In genomic region chr10:69321519-69322035, GRCm38 (mm10) we compare ENCODE assay signal across 8 mouse cellular contexts. TPM values are rescaled to one million over a fixed set of nuclear protein-coding genes. Genes with fewer than 3 reads are reported as not detected.
DNase-seq lines count a peak whose midpoint lies in the region; ATAC-seq lines count a peak whose summit lies in the region.

No protein-coding gene starts in this region.

- 0 out of 2 replicates have a peak overlapping the region, but pooled peaks have one; percentile 15 for H3K4me3 ChIP-seq in embryonic facial prominence, embryonic 15.5 days (replicated peaks)
- peak overlapping the region; percentile 45 for H3K4me3 ChIP-seq in intestine, embryonic 16.5 days (ENCODE audit: low read length)
- H3K4me3 ChIP-seq in liver, embryonic 15.5 days (replicated peaks), result peak overlapping the region; percentile 23

- peak; percentile 38 for DNase-seq in kidney, adult 11 months
- no peak for DNase-seq in kidney, postnatal 10 days
- no peak for DNase-seq in layer of hippocampus, adult 9-10 months (ENCODE audit: low spot score)
- DNase-seq in left cerebral cortex, postnatal 4 days, result no peak
- no peak for DNase-seq in frontal cortex, postnatal 36 days (ENCODE audit: low spot score in 2 of 2)

- intact Hi-C loops in left cerebral cortex, postnatal 4 days (cut with DNase I), result loop anchor here (5.0 kb wide), 1 partner anchor 419 kb away; no protein-coding TSS in a partner anchor

- H3K27me3 ChIP-seq in embryonic facial prominence, embryonic 15.5 days, result no peaks in the 10 kb centered on the region
- no peaks in the 10 kb centered on the region for H3K27me3 ChIP-seq in intestine, embryonic 16.5 days (replicated peaks; ENCODE audit: control insufficient read depth, insufficient read depth, low read length)
- no peaks in the 10 kb centered on the region for H3K27me3 ChIP-seq in liver, embryonic 15.5 days

- no peak for ATAC-seq in embryonic facial prominence, embryonic 15.5 days (ENCODE audit: insufficient number of reproducible peaks, low FRiP score, low TSS enrichment, low read depth)
- ATAC-seq in intestine, embryonic 16.5 days, result peak; percentile 92
- peak; percentile 52; the same call in 1 of the 2 replicates for ATAC-seq in liver, embryonic 15.5 days (ENCODE audit: insufficient read depth)

- H3K4me1 ChIP-seq in embryonic facial prominence, embryonic 15.5 days, result peaks cover 13% of the 10 kb centered on the region; the same call in 1 of the 2 replicates
- peaks cover 7% of the 10 kb centered on the region; the same call in 1 of the 2 replicates for H3K4me1 ChIP-seq in intestine, embryonic 16.5 days (ENCODE audit: control insufficient read depth, insufficient read depth, low read length)
- no peaks in the 10 kb centered on the region for H3K4me1 ChIP-seq in liver, embryonic 15.5 days (replicated peaks)

- WGBS in embryonic facial prominence, embryonic 15.5 days, result 43% methylated on average over 15 of the region's 15 CpGs
- WGBS in intestine, embryonic 16.5 days, result 32% methylated on average over 15 of the region's 15 CpGs
- 42% methylated on average over 15 of the region's 15 CpGs for WGBS in liver, embryonic 15.5 days (ENCODE audit: insufficient replicate concordance)

- no peaks in the 10 kb centered on the region for H3K36me3 ChIP-seq in embryonic facial prominence, embryonic 15.5 days
- H3K36me3 ChIP-seq in intestine, embryonic 16.5 days (ENCODE audit: control insufficient read depth, insufficient read depth, low read length), result no peaks in the 10 kb centered on the region
- H3K36me3 ChIP-seq in liver, embryonic 15.5 days (replicated peaks), result no peaks in the 10 kb centered on the region

- no peaks in the 10 kb centered on the region for H3K9me3 ChIP-seq in embryonic facial prominence, embryonic 15.5 days (replicated peaks)
- H3K9me3 ChIP-seq in intestine, embryonic 16.5 days (ENCODE audit: control insufficient read depth, low read length), result no peaks in the 10 kb centered on the region
- no peaks in the 10 kb centered on the region for H3K9me3 ChIP-seq in liver, embryonic 15.5 days (replicated peaks)

- peak overlapping the region; percentile 33 for H3K4me2 ChIP-seq in embryonic facial prominence, embryonic 15.5 days (replicated peaks)
- peak overlapping the region; percentile 62 for H3K4me2 ChIP-seq in intestine, embryonic 16.5 days (ENCODE audit: low read depth, low read length)
- peak overlapping the region; percentile 43 for H3K4me2 ChIP-seq in liver, embryonic 15.5 days

- no peak overlapping the region for H3K9ac ChIP-seq in embryonic facial prominence, embryonic 15.5 days
- H3K9ac ChIP-seq in intestine, embryonic 16.5 days (ENCODE audit: low read depth, low read length), result no peak overlapping the region
- H3K9ac ChIP-seq in liver, embryonic 15.5 days, result no peak overlapping the region

- no peak overlapping the region for H3K27ac ChIP-seq in embryonic facial prominence, embryonic 15.5 days (replicated peaks)
- no peak overlapping the region; the same call in 1 of the 2 replicates for H3K27ac ChIP-seq in intestine, embryonic 16.5 days (ENCODE audit: low read length)
- H3K27ac ChIP-seq in liver, embryonic 15.5 days (replicated peaks), result no peak overlapping the region

RNA-seq across cellular contexts. Expression of gene Cdk1, which starts 31.2 kb away (rescaled TPM):
- 349 and 373 TPM in 2 replicates for polyA plus RNA-seq in embryonic facial prominence, embryonic 15.5 days (2015; fragmentation: Nextera tagmentation; extraction: Ambion mirVana)
- 339 and 377 TPM in 2 replicates for polyA plus RNA-seq in intestine, embryonic 16.5 days (2015; fragmentation: Nextera tagmentation; extraction: Ambion mirVana)
- polyA plus RNA-seq in liver, embryonic 15.5 days (2015; fragmentation: Nextera tagmentation; extraction: Ambion mirVana), result 292 and 305 TPM in 2 replicates
- 10 to 100 TPM; 14.8 to 15.1 TPM for total RNA-seq in left cerebral cortex, postnatal 4 days (2021)
